Mouse (Mus musculus): ENCODE data around the gene Mme. TPM values are rescaled to one million over a fixed set of nuclear protein-coding genes. Genes with fewer than 3 reads are reported as not detected.

Gene Mme
- 0.23 TPM in 1 of 2 replicates, not detected in the other for polyA plus RNA-seq (2012; ENCODE audit: insufficient read depth, insufficient read length, missing spikeins)

GRCm38 (mm10) chr3:63241099-63241587, at the start of gene Mme:
TSS of gene Mme (plus strand) at chr3:63241537.
- no peaks in the 10 kb centered on the region for H3K4me1 ChIP-seq (ENCODE audit: control insufficient read depth, insufficient read depth, low read length)
- no peak for TF ChIP-seq CTCF (IDR thresholded peaks at IDR 0.05; ENCODE audit: low read depth, low read length)
- TF ChIP-seq POLR2A (IDR thresholded peaks at IDR 0.05; ENCODE audit: borderline replicate concordance, low read depth, low read length), result no peak
- H3K4me3 ChIP-seq (ENCODE audit: insufficient read depth, low read length), result no peak within 1 kb of the TSS
- H3K27ac ChIP-seq (ENCODE audit: insufficient read depth, low read depth, low read length), result no peak within 1 kb of the TSS

GRCm38 (mm10) chr3:63196565-63196964, 44.8 kb upstream of the Mme start:
- Histone ChIP-seq H3K4me1 (ENCODE audit: control insufficient read depth, insufficient read depth, low read length) (no peaks in the 10 kb centered on the region), H3K4me3 (ENCODE audit: insufficient read depth, low read length) (no peak overlapping the region), H3K27ac (ENCODE audit: insufficient read depth, low read depth, low read length) (no peak overlapping the region)
- TF ChIP-seq CTCF (IDR thresholded peaks at IDR 0.05; ENCODE audit: low read depth, low read length) (no peak), POLR2A (IDR thresholded peaks at IDR 0.05; ENCODE audit: borderline replicate concordance, low read depth, low read length) (no peak)

- TF ChIP-seq POLR2A (IDR thresholded peaks at IDR 0.05; ENCODE audit: borderline replicate concordance, low read depth, low read length) (no peak), CTCF (IDR thresholded peaks at IDR 0.05; ENCODE audit: low read depth, low read length) (no peak)
- H3K27ac ChIP-seq (ENCODE audit: insufficient read depth, low read depth, low read length), result no peak overlapping the region
- no peak overlapping the region for H3K4me3 ChIP-seq (ENCODE audit: insufficient read depth, low read length)
- no peaks in the 10 kb centered on the region for H3K4me1 ChIP-seq (ENCODE audit: control insufficient read depth, insufficient read depth, low read length)
Measured at GRCm38 (mm10) chr3:63198026-63198425, 43.3 kb upstream of the Mme start.

GRCm38 (mm10) chr3:63221867-63222591, 19.3 kb upstream of the Mme start:
- no peak overlapping the region for H3K27ac ChIP-seq (ENCODE audit: insufficient read depth, low read depth, low read length)
- TF ChIP-seq POLR2A (IDR thresholded peaks at IDR 0.05; ENCODE audit: borderline replicate concordance, low read depth, low read length), result no peak
- TF ChIP-seq CTCF (IDR thresholded peaks at IDR 0.05; ENCODE audit: low read depth, low read length), result no peak
- H3K4me1 ChIP-seq (ENCODE audit: control insufficient read depth, insufficient read depth, low read length), result no peaks in the 10 kb centered on the region
- H3K4me3 ChIP-seq (ENCODE audit: insufficient read depth, low read length), result no peak overlapping the region

- Histone ChIP-seq H3K4me1 (ENCODE audit: control insufficient read depth, insufficient read depth, low read length) (no peaks in the 10 kb centered on the region), H3K27ac (ENCODE audit: insufficient read depth, low read depth, low read length) (no peak overlapping the region), H3K4me3 (ENCODE audit: insufficient read depth, low read length) (no peak overlapping the region)
- no peak for TF ChIP-seq POLR2A (IDR thresholded peaks at IDR 0.05; ENCODE audit: borderline replicate concordance, low read depth, low read length)
- TF ChIP-seq CTCF (IDR thresholded peaks at IDR 0.05; ENCODE audit: low read depth, low read length), result no peak
Measured at GRCm38 (mm10) chr3:63223676-63224075, 17.7 kb upstream of the Mme start.

- TF ChIP-seq POLR2A (IDR thresholded peaks at IDR 0.05; ENCODE audit: borderline replicate concordance, low read depth, low read length) (no peak), CTCF (IDR thresholded peaks at IDR 0.05; ENCODE audit: low read depth, low read length) (no peak)
- no peak overlapping the region for H3K4me3 ChIP-seq (ENCODE audit: insufficient read depth, low read length)
Measured at GRCm38 (mm10) chr3:63235957-63236356, 5.4 kb upstream of the Mme start.

GRCm38 (mm10) chr3:63243721-63244120, 2.4 kb downstream of the Mme start:
- H3K27ac ChIP-seq (ENCODE audit: insufficient read depth, low read depth, low read length), result no peak overlapping the region
- H3K4me3 ChIP-seq (ENCODE audit: insufficient read depth, low read length), result no peak overlapping the region
- H3K4me1 ChIP-seq (ENCODE audit: control insufficient read depth, insufficient read depth, low read length), result no peaks in the 10 kb centered on the region
- TF ChIP-seq POLR2A (IDR thresholded peaks at IDR 0.05; ENCODE audit: borderline replicate concordance, low read depth, low read length) (no peak), CTCF (IDR thresholded peaks at IDR 0.05; ENCODE audit: low read depth, low read length) (no peak)

More at GRCm38 (mm10) chr3:63235957-63236356, 5.4 kb upstream of the Mme start:
- no peaks in the 10 kb centered on the region for H3K4me1 ChIP-seq (ENCODE audit: control insufficient read depth, insufficient read depth, low read length)
- no peak overlapping the region for H3K27ac ChIP-seq (ENCODE audit: insufficient read depth, low read depth, low read length)

- H3K4me1 ChIP-seq (ENCODE audit: control insufficient read depth, insufficient read depth, low read length), result no peaks in the 10 kb centered on the region
- H3K4me3 ChIP-seq (ENCODE audit: insufficient read depth, low read length), result no peak overlapping the region
- TF ChIP-seq POLR2A (IDR thresholded peaks at IDR 0.05; ENCODE audit: borderline replicate concordance, low read depth, low read length) (no peak), CTCF (IDR thresholded peaks at IDR 0.05; ENCODE audit: low read depth, low read length) (no peak)
- H3K27ac ChIP-seq (ENCODE audit: insufficient read depth, low read depth, low read length), result no peak overlapping the region
Measured at GRCm38 (mm10) chr3:63272091-63272490, 30.8 kb downstream of the Mme start.

GRCm38 (mm10) chr3:63294316-63294715, 53.0 kb downstream of the Mme start:
- H3K27ac ChIP-seq (ENCODE audit: insufficient read depth, low read depth, low read length), result no peak overlapping the region
- no peak overlapping the region for H3K4me3 ChIP-seq (ENCODE audit: insufficient read depth, low read length)
- no peak for TF ChIP-seq POLR2A (IDR thresholded peaks at IDR 0.05; ENCODE audit: borderline replicate concordance, low read depth, low read length)
- TF ChIP-seq CTCF (IDR thresholded peaks at IDR 0.05; ENCODE audit: low read depth, low read length), result no peak
- no peaks in the 10 kb centered on the region for H3K4me1 ChIP-seq (ENCODE audit: control insufficient read depth, insufficient read depth, low read length)

GRCm38 (mm10) chr3:63294791-63295190, 53.5 kb downstream of the Mme start:
- Histone ChIP-seq H3K27ac (ENCODE audit: insufficient read depth, low read depth, low read length) (no peak overlapping the region), H3K4me3 (ENCODE audit: insufficient read depth, low read length) (no peak overlapping the region), H3K4me1 (ENCODE audit: control insufficient read depth, insufficient read depth, low read length) (no peaks in the 10 kb centered on the region)
- TF ChIP-seq POLR2A (IDR thresholded peaks at IDR 0.05; ENCODE audit: borderline replicate concordance, low read depth, low read length) (no peak), CTCF (IDR thresholded peaks at IDR 0.05; ENCODE audit: low read depth, low read length) (no peak)
